Mouse (Mus musculus): ENCODE measurements at regions not wholly inside any gene's neighbourhood (a gene's known extent, or its start where the extent isn't known, plus 50 kb on each side); places are given as distances from the start of the nearest gene placed in this dataset.

DNA sequence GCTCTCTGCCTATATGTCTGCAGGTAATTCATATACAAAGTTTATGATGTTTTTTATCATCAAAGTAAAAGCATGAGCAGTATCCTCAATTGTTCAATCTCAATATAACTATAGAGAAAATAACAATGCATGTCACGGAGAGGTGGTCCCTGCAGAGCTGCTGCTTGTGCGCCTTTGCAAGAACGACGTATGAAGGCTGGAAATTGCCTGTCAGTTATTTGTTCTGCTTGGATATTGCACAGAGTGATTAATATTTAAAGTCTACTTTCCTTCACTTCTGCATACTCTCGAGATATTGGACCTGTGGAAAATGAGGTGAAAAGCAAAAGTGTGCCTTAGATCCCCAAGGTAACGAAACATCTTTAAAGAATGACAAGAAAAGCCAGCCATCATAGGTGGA is 362.8 kb downstream of the Lmo7 start:
- no peak for TF ChIP-seq POLR2A (IDR thresholded peaks at IDR 0.05; ENCODE audit: control insufficient read depth, low read depth, low read length)
- TF ChIP-seq CTCF (IDR thresholded peaks at IDR 0.05; ENCODE audit: control insufficient read depth, insufficient read depth, insufficient replicate concordance, low read depth, low read length), result no peak
